Mouse (Mus musculus) stomach, embryonic 14.5 days (tissue): ENCODE measurements around the gene Fcamr. TPM values are rescaled to one million over a fixed set of nuclear protein-coding genes. Genes with fewer than 3 reads are reported as not detected.
A peak's percentile ranks its signal among the peaks of the same experiment; 100 is the strongest.

Experiments
- ATAC-seq: fragments of 200-750 bp; cut with Nextera tagmentation; 2 replicates; pipeline ENCODE4 v1.8.0; 2017; ENCODE audit warnings: low read depth, moderate TSS enrichment; ENCODE audit not compliant: insufficient number of reproducible peaks, insufficient read depth, low FRiP score
- H3K27ac ChIP-seq: fragments of 300-500 bp; sonication (generic); 2 replicates; pipeline ENCODE4 v1.5.1; 2014; ENCODE audit warnings: mild to moderate bottlenecking, low read length, moderate library complexity, mixed read lengths
- H3K27me3 ChIP-seq: fragments of 300-500 bp; sonication (generic); 2 replicates; pipeline ENCODE4 v1.6.1; 2014; ENCODE audit warnings: low read length, control low read depth, mixed read lengths; ENCODE audit not compliant: control insufficient read depth, insufficient read depth
- H3K36me3 ChIP-seq: fragments of 300-500 bp; sonication (generic); 2 replicates; pipeline ENCODE4 v1.6.1; 2014; ENCODE audit warnings: mild to moderate bottlenecking, control low read depth, low read length, moderate library complexity, mixed read lengths; ENCODE audit not compliant: control insufficient read depth, insufficient read depth
- H3K4me1 ChIP-seq: fragments of 300-500 bp; sonication (generic); 2 replicates; pipeline ENCODE4 v1.6.1; 2014; ENCODE audit warnings: low read length, control low read depth, mixed read lengths; ENCODE audit not compliant: control insufficient read depth, insufficient read depth
- H3K4me2 ChIP-seq: fragments of 300-500 bp; sonication (generic); replicated peaks from 2 replicates; pipeline ENCODE4 v1.6.1; 2014; ENCODE audit warnings: low read depth, low read length, control low read depth
- H3K4me3 ChIP-seq: fragments of 300-500 bp; sonication (generic); 2 replicates; pipeline ENCODE4 v1.5.1; 2014; ENCODE audit warnings: low read depth, low read length, control low read depth
- H3K9ac ChIP-seq: fragments of 300-500 bp; sonication (generic); replicated peaks from 2 replicates; pipeline ENCODE4 v1.6.1; 2014; ENCODE audit warnings: low read depth, mild to moderate bottlenecking, control low read depth, low read length, moderate library complexity, mixed read lengths
- H3K9me3 ChIP-seq: fragments of 300-500 bp; sonication (generic); 2 replicates; pipeline ENCODE4 v1.6.1; 2016; ENCODE audit warnings: low read depth, low read length, control low read depth; ENCODE audit not compliant: control insufficient read depth
- WGBS: fragments of 180-500 bp; shearing (Covaris S2); extraction: QIAGEN DNeasy Blood & Tissue Kit; methylation state at CpG from one replicate; pipeline ENCODE4 v1.1.7; 2014; 5-methylcytosine and 5-hydroxymethylcytosine counted together
- polyA plus RNA-seq: library from polyadenylated mRNA; unstranded; fragments of >200 nt; fragmentation: Nextera tagmentation; extraction: Ambion mirVana; gene quantifications from 2 replicates; pipeline ENCODE4 v1.2.1, GENCODE M21; 2014

Gene Fcamr
- polyA plus RNA-seq, 1 experiment from 2014 or later = 0.22 TPM

GRCm38 (mm10) chr1:130770981-130771494 is 29.7 kb upstream of the Fcamr start:
- no peak overlapping the region for H3K27ac ChIP-seq
- H3K4me3 ChIP-seq = no peak overlapping the region
- H3K27me3 ChIP-seq = no peaks in the 10 kb centered on the region
- 73% methylated on average over 3 of the region's 3 CpGs for WGBS
- no peaks in the 10 kb centered on the region for H3K9me3 ChIP-seq
- H3K4me1 ChIP-seq = peaks cover 3% of the 10 kb centered on the region; the same call in 1 of the 2 replicates
- ATAC-seq = no peak
- no peaks in the 10 kb centered on the region for H3K36me3 ChIP-seq
- no peak overlapping the region for H3K4me2 ChIP-seq
- no peak overlapping the region for H3K9ac ChIP-seq

DNA sequence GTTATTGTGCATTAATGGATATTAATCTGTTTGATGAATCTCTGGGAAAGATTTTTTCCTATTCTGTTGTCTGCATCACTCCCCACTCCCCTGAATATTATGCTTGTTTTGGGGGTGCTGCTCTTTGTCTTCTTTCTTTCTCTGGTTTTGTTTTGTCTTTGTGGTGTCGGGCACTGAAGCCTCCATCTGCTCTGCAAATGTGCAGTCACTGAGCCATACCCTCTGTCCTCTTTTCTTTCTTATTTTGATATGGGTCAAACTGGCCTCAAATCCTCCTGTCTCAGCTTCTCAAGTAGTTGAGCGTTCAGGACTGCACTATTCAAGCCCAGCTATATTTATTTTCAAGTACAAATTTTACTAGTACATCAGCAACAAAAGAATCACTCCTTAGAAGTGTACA is 25.5 kb upstream of the Fcamr start:
- no peak overlapping the region for H3K4me2 ChIP-seq
- no peaks in the 10 kb centered on the region for H3K27me3 ChIP-seq
- H3K4me1 ChIP-seq = no peaks in the 10 kb centered on the region
- 74% methylated on average over 2 of the region's 2 CpGs for WGBS
- no peaks in the 10 kb centered on the region for H3K9me3 ChIP-seq
- no peak overlapping the region for H3K27ac ChIP-seq
- no peak overlapping the region for H3K4me3 ChIP-seq
- no peak overlapping the region for H3K9ac ChIP-seq
- H3K36me3 ChIP-seq = no peaks in the 10 kb centered on the region
- ATAC-seq = no peak

DNA sequence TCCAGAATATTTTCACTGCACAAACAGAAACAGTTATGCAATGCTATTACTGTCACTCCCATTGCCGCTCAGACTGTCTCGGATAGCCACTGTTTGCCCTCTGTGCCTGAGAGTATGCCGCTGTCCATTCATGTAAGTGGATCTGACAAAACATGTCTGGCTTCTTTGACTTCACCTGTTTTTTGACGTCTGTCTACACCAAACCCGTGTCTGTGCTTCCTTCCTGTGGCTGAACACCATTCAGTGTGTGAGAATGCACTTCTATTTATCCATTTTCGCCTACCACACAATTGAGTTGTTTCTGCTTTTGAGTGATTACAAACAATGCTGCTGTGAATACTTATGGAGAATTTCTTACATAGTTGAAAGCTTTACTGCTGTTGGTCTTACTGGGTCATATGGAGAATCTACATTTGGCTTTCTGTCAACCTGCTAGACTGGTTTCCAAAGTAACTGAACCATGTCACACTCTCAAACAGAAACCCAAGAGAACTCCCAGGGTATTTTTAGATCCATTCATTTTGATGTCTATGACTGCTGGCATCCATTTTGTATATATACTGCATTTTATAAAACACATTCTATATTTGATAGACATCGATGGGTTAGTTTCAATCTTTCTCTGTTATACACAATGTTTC is 24.9 kb upstream of the Fcamr start:
- Histone ChIP-seq H3K27me3 (no peaks in the 10 kb centered on the region), H3K4me3 (no peak overlapping the region), H3K27ac (no peak overlapping the region), H3K9me3 (no peaks in the 10 kb centered on the region), H3K4me2 (no peak overlapping the region), H3K9ac (no peak overlapping the region), H3K4me1 (no peaks in the 10 kb centered on the region), H3K36me3 (no peaks in the 10 kb centered on the region)
- 76% methylated on average over 7 of the region's 7 CpGs for WGBS
- no peak for ATAC-seq

- no peak for ATAC-seq
- H3K9me3 ChIP-seq = no peaks in the 10 kb centered on the region
- H3K4me1 ChIP-seq = no peaks in the 10 kb centered on the region
- no peak overlapping the region for H3K4me3 ChIP-seq
- 82% methylated on average over 1 of the region's 1 CpGs for WGBS
- no peak overlapping the region for H3K27ac ChIP-seq
- no peaks in the 10 kb centered on the region for H3K27me3 ChIP-seq
- H3K36me3 ChIP-seq = no peaks in the 10 kb centered on the region
- H3K9ac ChIP-seq = no peak overlapping the region
- H3K4me2 ChIP-seq = no peak overlapping the region
Observed at GRCm38 (mm10) chr1:130776645-130777044, 24.1 kb upstream of the Fcamr start.

- Histone ChIP-seq H3K4me3 (no peak overlapping the region), H3K4me1 (no peaks in the 10 kb centered on the region), H3K4me2 (no peak overlapping the region), H3K27ac (no peak overlapping the region), H3K9ac (no peak overlapping the region), H3K9me3 (no peaks in the 10 kb centered on the region), H3K36me3 (no peaks in the 10 kb centered on the region), H3K27me3 (no peaks in the 10 kb centered on the region)
- no peak for ATAC-seq
- WGBS = 87% methylated on average over 3 of the region's 3 CpGs
Observed at GRCm38 (mm10) chr1:130779867-130780266, 20.8 kb upstream of the Fcamr start.

DNA sequence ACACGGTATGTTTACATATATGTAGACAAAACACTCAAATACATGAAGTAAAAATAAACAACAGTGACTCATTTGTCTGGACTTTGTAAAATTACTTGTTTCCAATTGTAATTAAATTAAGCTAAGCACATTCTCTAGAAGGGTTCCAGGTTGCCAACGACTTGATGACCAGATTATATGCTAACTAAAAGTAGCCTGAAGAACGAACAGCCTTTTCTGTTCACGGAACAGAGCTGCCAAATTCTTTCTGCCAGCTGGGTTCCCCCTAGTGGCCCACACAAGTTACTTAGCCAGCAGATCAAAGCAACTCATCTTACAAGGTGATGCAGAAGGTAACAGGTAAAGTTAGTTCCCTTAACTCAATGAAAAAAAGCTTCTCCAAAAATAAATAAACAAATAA is 16.6 kb upstream of the Fcamr start:
- WGBS = 15% methylated on average over 4 of the region's 4 CpGs
- H3K27ac ChIP-seq = no peak overlapping the region
- no peaks in the 10 kb centered on the region for H3K36me3 ChIP-seq
- no peaks in the 10 kb centered on the region for H3K9me3 ChIP-seq
- H3K4me3 ChIP-seq = no peak overlapping the region
- no peak overlapping the region for H3K4me2 ChIP-seq
- no peaks in the 10 kb centered on the region for H3K4me1 ChIP-seq
- no peak for ATAC-seq
- no peaks in the 10 kb centered on the region for H3K27me3 ChIP-seq
- no peak overlapping the region for H3K9ac ChIP-seq

GRCm38 (mm10) chr1:130787001-130787400 is 13.7 kb upstream of the Fcamr start:
- 0 out of 2 replicates have a peak, but pooled peaks have one; percentile 46 for ATAC-seq
- no peak overlapping the region for H3K4me2 ChIP-seq
- H3K4me1 ChIP-seq = no peaks in the 10 kb centered on the region
- H3K27ac ChIP-seq = no peak overlapping the region
- no peaks in the 10 kb centered on the region for H3K27me3 ChIP-seq
- no peaks in the 10 kb centered on the region for H3K9me3 ChIP-seq
- H3K36me3 ChIP-seq = no peaks in the 10 kb centered on the region
- 33% methylated on average over 4 of the region's 4 CpGs for WGBS
- H3K9ac ChIP-seq = no peak overlapping the region
- no peak overlapping the region for H3K4me3 ChIP-seq

- Histone ChIP-seq H3K9me3 (no peaks in the 10 kb centered on the region; the same call in 1 of the 2 replicates), H3K36me3 (no peaks in the 10 kb centered on the region), H3K4me3 (no peak overlapping the region), H3K4me1 (no peaks in the 10 kb centered on the region), H3K9ac (no peak overlapping the region), H3K4me2 (no peak overlapping the region), H3K27ac (no peak overlapping the region), H3K27me3 (no peaks in the 10 kb centered on the region)
- WGBS = 58% methylated on average over 3 of the region's 3 CpGs
- ATAC-seq = no peak; the same call in 1 of the 2 replicates
Observed at GRCm38 (mm10) chr1:130789512-130790451, 10.9 kb upstream of the Fcamr start.
